Comparison of ENCODE assay signal across 8 mouse cellular contexts in the genomic region with DNA sequence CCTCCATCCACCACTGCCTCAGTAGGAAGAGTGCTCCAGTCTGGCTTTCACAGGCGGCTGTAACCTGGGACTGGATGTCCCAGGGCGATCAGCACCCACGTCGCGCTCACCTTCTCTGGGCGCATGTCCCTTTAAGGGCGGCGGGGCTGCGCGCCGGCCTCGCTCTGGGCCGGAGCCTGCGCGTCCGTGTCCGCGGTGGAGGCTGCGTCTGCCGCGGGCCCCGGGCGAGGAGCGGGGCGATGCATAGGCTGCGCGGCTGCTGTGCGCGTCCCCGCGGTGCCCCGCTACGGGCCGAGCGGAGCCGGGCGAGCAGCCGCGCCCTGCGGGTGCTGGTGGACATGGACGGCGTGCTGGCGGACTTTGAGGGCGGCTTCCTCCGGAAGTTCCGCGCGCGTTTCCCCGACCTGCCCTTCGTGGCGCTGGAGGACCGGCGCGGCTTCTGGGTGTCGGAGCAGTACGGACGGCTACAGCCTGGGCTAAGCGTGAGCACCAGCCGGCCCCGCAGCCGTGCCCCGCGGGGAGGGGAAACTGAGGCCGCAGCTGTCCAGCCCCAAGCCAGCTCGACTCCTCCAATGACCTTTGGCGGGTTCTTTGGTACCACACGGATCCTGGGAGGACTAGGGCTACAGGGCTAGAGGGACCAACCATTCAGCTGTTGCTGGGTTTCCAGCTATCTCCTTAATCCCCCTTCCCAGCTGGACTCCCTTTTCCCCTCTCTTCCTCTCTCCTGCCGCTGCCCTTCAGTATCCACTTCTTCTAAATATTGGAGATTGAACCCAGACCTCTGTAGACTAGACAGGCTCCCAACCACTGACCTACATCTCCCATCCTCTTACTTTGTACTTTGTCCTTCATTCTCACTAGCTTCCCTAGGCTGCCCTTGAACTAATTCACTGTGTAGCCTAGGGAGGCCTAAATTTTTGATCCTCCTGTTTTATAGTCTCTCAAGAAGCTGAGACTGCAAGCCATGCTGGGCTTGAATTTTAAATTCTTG. TPM values are rescaled to one million over a fixed set of nuclear protein-coding genes. Genes with fewer than 3 reads are reported as not detected.
DNase-seq lines count a peak whose midpoint lies in the region; ATAC-seq and TF ChIP-seq lines count a peak whose summit lies in the region.

No protein-coding gene starts in this region.

- peak overlapping the region; percentile 86 for H3K4me3 ChIP-seq in embryonic facial prominence, embryonic 11.5 days (ENCODE audit: low read depth, low read length)
- peak overlapping the region; percentile 70 for H3K4me3 ChIP-seq in kidney, adult 2 months (ENCODE audit: insufficient read depth, low read depth, low read length)
- peak overlapping the region; percentile 79 for H3K4me3 ChIP-seq in limb, embryonic 14.5 days (replicated peaks; ENCODE audit: low read length)
- H3K4me3 ChIP-seq in midbrain, embryonic 16.5 days (ENCODE audit: low read depth, low read length), result peak overlapping the region; percentile 74
- H3K4me3 ChIP-seq in spleen, adult 2 months (ENCODE audit: extremely low read depth, insufficient read depth, insufficient read length), result peak overlapping the region; percentile 99

- no peaks in the 10 kb centered on the region for H3K9me3 ChIP-seq in embryonic facial prominence, embryonic 11.5 days (replicated peaks; ENCODE audit: control insufficient read depth, low read length)
- H3K9me3 ChIP-seq in limb, embryonic 14.5 days (ENCODE audit: control insufficient read depth, low read length), result no peaks in the 10 kb centered on the region
- H3K9me3 ChIP-seq in midbrain, embryonic 16.5 days (replicated peaks; ENCODE audit: control insufficient read depth, low read length, poor library complexity, severe bottlenecking), result no peaks in the 10 kb centered on the region

- H3K27me3 ChIP-seq in embryonic facial prominence, embryonic 11.5 days (ENCODE audit: control insufficient read depth, insufficient read depth, low read length), result no peaks in the 10 kb centered on the region
- H3K27me3 ChIP-seq in kidney, adult 2 months (replicated peaks; ENCODE audit: control insufficient read depth, insufficient read depth, low read length), result no peaks in the 10 kb centered on the region
- no peaks in the 10 kb centered on the region for H3K27me3 ChIP-seq in limb, embryonic 14.5 days (ENCODE audit: control insufficient read depth, insufficient read depth, low read length)
- no peaks in the 10 kb centered on the region for H3K27me3 ChIP-seq in midbrain, embryonic 16.5 days (ENCODE audit: control insufficient read depth, insufficient read depth, low read depth, low read length)
- no peaks in the 10 kb centered on the region for H3K27me3 ChIP-seq in spleen, adult 2 months (ENCODE audit: control insufficient read depth, insufficient read depth, low read length)

- no peak for TF ChIP-seq POLR2A in kidney, adult 2 months (IDR thresholded peaks at IDR 0.05; ENCODE audit: low read depth, low read length)
- peak; percentile 72; the same call in 1 of the 2 replicates for TF ChIP-seq POLR2A in limb, embryonic 14.5 days (IDR thresholded peaks at IDR 0.05; ENCODE audit: borderline replicate concordance, extremely low read depth, insufficient read depth, insufficient read length)
- TF ChIP-seq POLR2A in spleen, adult 2 months (IDR thresholded peaks at IDR 0.05; ENCODE audit: low read depth, low read length), result peak; percentile 8; the same call in 1 of the 2 replicates

- WGBS in embryonic facial prominence, embryonic 11.5 days, result under 1% methylated on average over 69 of the region's 69 CpGs
- under 1% methylated on average over 69 of the region's 69 CpGs for WGBS in kidney, adult 2 months
- under 1% methylated on average over 47 of the region's 69 CpGs for WGBS in limb, embryonic 14.5 days
- WGBS in midbrain, embryonic 16.5 days, result under 1% methylated on average over 68 of the region's 69 CpGs
- WGBS in spleen, adult 2 months, result under 1% methylated on average over 69 of the region's 69 CpGs

- H3K9ac ChIP-seq in embryonic facial prominence, embryonic 11.5 days (replicated peaks; ENCODE audit: low read length), result peak overlapping the region; percentile 96
- H3K9ac ChIP-seq in limb, embryonic 14.5 days (ENCODE audit: low read depth, low read length, severe bottlenecking), result peak overlapping the region; percentile 88
- H3K9ac ChIP-seq in midbrain, embryonic 16.5 days (ENCODE audit: low read depth, low read length), result peak overlapping the region; percentile 85

- H3K4me1 ChIP-seq in embryonic facial prominence, embryonic 11.5 days (ENCODE audit: control insufficient read depth, insufficient read depth, low read length), result no peaks in the 10 kb centered on the region; the same call in 1 of the 2 replicates
- no peaks in the 10 kb centered on the region; the same call in 1 of the 2 replicates for H3K4me1 ChIP-seq in kidney, adult 2 months (ENCODE audit: control insufficient read depth, insufficient read depth, low read length)
- peaks cover 6% of the 10 kb centered on the region for H3K4me1 ChIP-seq in limb, embryonic 14.5 days (ENCODE audit: control insufficient read depth, insufficient read depth, low read length)
- peaks cover 17% of the 10 kb centered on the region for H3K4me1 ChIP-seq in midbrain, embryonic 16.5 days (ENCODE audit: control insufficient read depth, insufficient read depth, low read length)
- H3K4me1 ChIP-seq in spleen, adult 2 months (ENCODE audit: control insufficient read depth, insufficient read depth, insufficient read length), result peaks cover 2% of the 10 kb centered on the region

- peak overlapping the region; percentile 79 for H3K27ac ChIP-seq in embryonic facial prominence, embryonic 11.5 days (replicated peaks; ENCODE audit: low read depth, low read length)
- H3K27ac ChIP-seq in kidney, adult 2 months (ENCODE audit: insufficient read depth, low read depth, low read length), result peak overlapping the region; percentile 61
- peak overlapping the region; percentile 84 for H3K27ac ChIP-seq in limb, embryonic 14.5 days (replicated peaks; ENCODE audit: low read depth, low read length)
- H3K27ac ChIP-seq in midbrain, embryonic 16.5 days (ENCODE audit: low read length), result peak overlapping the region; percentile 88
- peak overlapping the region; percentile 84 for H3K27ac ChIP-seq in spleen, adult 2 months (ENCODE audit: insufficient read depth, low read length)

- H3K4me2 ChIP-seq in embryonic facial prominence, embryonic 11.5 days (ENCODE audit: low read depth, low read length), result peak overlapping the region; percentile 87
- peak overlapping the region; percentile 82 for H3K4me2 ChIP-seq in limb, embryonic 14.5 days (replicated peaks; ENCODE audit: low read depth, low read length, severe bottlenecking)
- peak overlapping the region; percentile 65 for H3K4me2 ChIP-seq in midbrain, embryonic 16.5 days (ENCODE audit: low read length)

- peak; percentile 71 for DNase-seq in layer of hippocampus, adult 11-12 months (ENCODE audit: low spot score)
- no peak for DNase-seq in layer of hippocampus, adult 9-10 months (ENCODE audit: low spot score)
- peak; percentile 79 for DNase-seq in embryonic facial prominence, embryonic 11.5 days (ENCODE audit: low spot score)
- DNase-seq in heart, adult 18-20 months, result peak; percentile 87 to 90
- peak; percentile 85 for DNase-seq in kidney, adult 2 months
- DNase-seq in limb, embryonic 14.5 days (ENCODE audit: low spot score), result peak; percentile 55
- DNase-seq in spleen, adult 2 months (ENCODE audit: low read depth in 1 of 2, low spot score in 2 of 2), result peak in 1 of 2 experiments; percentile 74

- TF ChIP-seq CTCF in kidney, adult 2 months (conservative IDR thresholded peaks at IDR 0.05; ENCODE audit: insufficient read depth, insufficient read length, low read depth, low read length), result no peak
- TF ChIP-seq CTCF in spleen, adult 2 months (IDR thresholded peaks at IDR 0.05; ENCODE audit: extremely low read depth, insufficient read depth, insufficient read length, insufficient replicate concordance), result no peak

- ATAC-seq in embryonic facial prominence, embryonic 11.5 days (replicated peaks; ENCODE audit: insufficient number of reproducible peaks, low FRiP score, low TSS enrichment, low read depth), result peak; percentile 80
- peak; percentile 84 for ATAC-seq in limb, embryonic 14.5 days (ENCODE audit: low FRiP score, low read depth)
- ATAC-seq in midbrain, embryonic 16.5 days, result peak; percentile 92

- H3K36me3 ChIP-seq in embryonic facial prominence, embryonic 11.5 days (replicated peaks; ENCODE audit: control insufficient read depth, insufficient read depth, low read depth, low read length), result no peaks in the 10 kb centered on the region
- no peaks in the 10 kb centered on the region for H3K36me3 ChIP-seq in kidney, adult 2 months (ENCODE audit: control insufficient read depth, insufficient read depth, low read length)
- peaks cover 8% of the 10 kb centered on the region; the same call in 1 of the 2 replicates for H3K36me3 ChIP-seq in limb, embryonic 14.5 days (ENCODE audit: control insufficient read depth, insufficient read depth, low read length)
- H3K36me3 ChIP-seq in midbrain, embryonic 16.5 days (ENCODE audit: control insufficient read depth, insufficient read depth, low read length), result no peaks in the 10 kb centered on the region
- H3K36me3 ChIP-seq in spleen, adult 2 months (ENCODE audit: control insufficient read depth, insufficient read depth, low read length), result no peaks in the 10 kb centered on the region

RNA-seq across cellular contexts. Expression of gene Cops3, which starts 8.6 kb away (rescaled TPM):
- 238 and 239 TPM in 2 replicates for polyA plus RNA-seq in embryonic facial prominence, embryonic 11.5 days (2014; fragmentation: Nextera tagmentation; extraction: Ambion mirVana)
- 10 to 100 TPM; 71.7 to 75.1 TPM for total RNA-seq in heart, adult 18-20 months (2021)
- 19.7 and 22.7 TPM in 2 replicates for polyA plus RNA-seq in kidney, adult 2 months (2012; rRNA removed)
- 70.6 and 84.2 TPM in 2 replicates for polyA plus RNA-seq in limb, embryonic 14.5 days (2012; rRNA removed)
- polyA plus RNA-seq in limb, embryonic 14.5 days (2014; fragmentation: Nextera tagmentation; extraction: Ambion mirVana), result 192 and 198 TPM in 2 replicates
- polyA plus RNA-seq in midbrain, embryonic 16.5 days (2015; fragmentation: Nextera tagmentation; extraction: Ambion mirVana), result 174 and 180 TPM in 2 replicates
- 9.1 and 9.9 TPM in 2 replicates for polyA plus RNA-seq in spleen, adult 2 months (2012; rRNA removed)

RNA-seq across cellular contexts. Expression of gene Nt5m, which starts 8.9 kb away (rescaled TPM):
- polyA plus RNA-seq in embryonic facial prominence, embryonic 11.5 days (2014; fragmentation: Nextera tagmentation; extraction: Ambion mirVana), result 37.1 and 41.0 TPM in 2 replicates
- total RNA-seq in heart, adult 18-20 months (2021), result 10 to 100 TPM; 26.1 to 31.6 TPM
- 36.2 and 39.3 TPM in 2 replicates for polyA plus RNA-seq in kidney, adult 2 months (2012; rRNA removed)
- polyA plus RNA-seq in limb, embryonic 14.5 days (2012; rRNA removed), result 39.7 and 47.3 TPM in 2 replicates
- polyA plus RNA-seq in limb, embryonic 14.5 days (2014; fragmentation: Nextera tagmentation; extraction: Ambion mirVana), result 41.9 and 43.1 TPM in 2 replicates
- polyA plus RNA-seq in midbrain, embryonic 16.5 days (2015; fragmentation: Nextera tagmentation; extraction: Ambion mirVana), result 68.5 and 75.8 TPM in 2 replicates
- 16.2 and 16.7 TPM in 2 replicates for polyA plus RNA-seq in spleen, adult 2 months (2012; rRNA removed)

RNA-seq across cellular contexts. Expression of gene Flcn, which starts 38.4 kb away (rescaled TPM):
- polyA plus RNA-seq in embryonic facial prominence, embryonic 11.5 days (2014; fragmentation: Nextera tagmentation; extraction: Ambion mirVana), result 23.9 and 26.1 TPM in 2 replicates
- total RNA-seq in heart, adult 18-20 months (2021), result 10 to 100 TPM; 43.5 to 49.5 TPM
- 45.6 and 48.9 TPM in 2 replicates for polyA plus RNA-seq in kidney, adult 2 months (2012; rRNA removed)
- 51.1 and 63.5 TPM in 2 replicates for polyA plus RNA-seq in limb, embryonic 14.5 days (2012; rRNA removed)
- polyA plus RNA-seq in limb, embryonic 14.5 days (2014; fragmentation: Nextera tagmentation; extraction: Ambion mirVana), result 27.6 and 33.1 TPM in 2 replicates
- polyA plus RNA-seq in midbrain, embryonic 16.5 days (2015; fragmentation: Nextera tagmentation; extraction: Ambion mirVana), result 45.2 and 48.2 TPM in 2 replicates
- polyA plus RNA-seq in spleen, adult 2 months (2012; rRNA removed), result 43.1 and 48.4 TPM in 2 replicates
